Mouse (Mus musculus) neural tube, embryonic 11.5 days (tissue): ENCODE data around the gene Eif5a. TPM values are rescaled to one million over a fixed set of nuclear protein-coding genes. Genes with fewer than 3 reads are reported as not detected.
A peak's percentile ranks its signal among the peaks of the same experiment; 100 is the strongest.

Experiments
- ATAC-seq: fragments of 200-750 bp; cut with Nextera tagmentation; 2 replicates; pipeline ENCODE4 v1.8.0; 2017; ENCODE audit warnings: moderate number of reproducible peaks, mild to moderate bottlenecking, moderate TSS enrichment, moderate library complexity; ENCODE audit not compliant: insufficient read depth, low FRiP score, low TSS enrichment
- DNase-seq: peaks from one replicate; pipeline ENCODE4 v3.0.0-alpha.2; 2015; ENCODE audit warnings: low spot score
- H3K27ac ChIP-seq: fragments of 300-500 bp; sonication (generic); 2 replicates; pipeline ENCODE4 v1.5.1; 2014; ENCODE audit warnings: low read depth, mild to moderate bottlenecking, low read length
- H3K27me3 ChIP-seq: fragments of 300-500 bp; sonication (generic); 2 replicates; pipeline ENCODE4 v1.6.1; 2014; ENCODE audit warnings: mild to moderate bottlenecking, low read length, mixed read lengths; ENCODE audit not compliant: control insufficient read depth, insufficient read depth
- H3K36me3 ChIP-seq: fragments of 300-500 bp; sonication (generic); 2 replicates; pipeline ENCODE4 v1.6.1; 2014; ENCODE audit warnings: mild to moderate bottlenecking, low read length, moderate library complexity, mixed read lengths; ENCODE audit not compliant: control insufficient read depth, insufficient read depth
- H3K4me1 ChIP-seq: fragments of 300-500 bp; sonication (generic); 2 replicates; pipeline ENCODE4 v1.6.1; 2014; ENCODE audit warnings: low read length, mixed read lengths; ENCODE audit not compliant: control insufficient read depth, insufficient read depth
- H3K4me2 ChIP-seq: fragments of 300-500 bp; sonication (generic); 2 replicates; pipeline ENCODE4 v1.6.1; 2014; ENCODE audit warnings: low read depth, mild to moderate bottlenecking, moderate library complexity
- H3K4me3 ChIP-seq: fragments of 300-500 bp; sonication (generic); 2 replicates; pipeline ENCODE4 v1.5.1; 2014; ENCODE audit warnings: low read depth, low read length
- H3K9ac ChIP-seq: fragments of 300-500 bp; sonication (generic); 2 replicates; pipeline ENCODE4 v1.6.1; 2014; ENCODE audit warnings: mild to moderate bottlenecking, low read length
- H3K9me3 ChIP-seq: fragments of 300-500 bp; sonication (generic); 2 replicates; pipeline ENCODE4 v1.6.1; 2016; ENCODE audit warnings: low read length; ENCODE audit not compliant: control insufficient read depth
- WGBS: fragments of 180-500 bp; shearing (Covaris S2); extraction: QIAGEN DNeasy Blood & Tissue Kit; methylation state at CpG from one replicate; pipeline ENCODE4 v1.1.7; 2014; 5-methylcytosine and 5-hydroxymethylcytosine counted together
- polyA plus RNA-seq: library from polyadenylated mRNA; unstranded; fragments of >200 nt; fragmentation: Nextera tagmentation; extraction: Ambion mirVana; gene quantifications from 2 replicates; pipeline ENCODE4 v1.2.1, GENCODE M21; 2014

Eif5a gene
- polyA plus RNA-seq: 1,905 and 1,926 TPM in 2 replicates

DNA sequence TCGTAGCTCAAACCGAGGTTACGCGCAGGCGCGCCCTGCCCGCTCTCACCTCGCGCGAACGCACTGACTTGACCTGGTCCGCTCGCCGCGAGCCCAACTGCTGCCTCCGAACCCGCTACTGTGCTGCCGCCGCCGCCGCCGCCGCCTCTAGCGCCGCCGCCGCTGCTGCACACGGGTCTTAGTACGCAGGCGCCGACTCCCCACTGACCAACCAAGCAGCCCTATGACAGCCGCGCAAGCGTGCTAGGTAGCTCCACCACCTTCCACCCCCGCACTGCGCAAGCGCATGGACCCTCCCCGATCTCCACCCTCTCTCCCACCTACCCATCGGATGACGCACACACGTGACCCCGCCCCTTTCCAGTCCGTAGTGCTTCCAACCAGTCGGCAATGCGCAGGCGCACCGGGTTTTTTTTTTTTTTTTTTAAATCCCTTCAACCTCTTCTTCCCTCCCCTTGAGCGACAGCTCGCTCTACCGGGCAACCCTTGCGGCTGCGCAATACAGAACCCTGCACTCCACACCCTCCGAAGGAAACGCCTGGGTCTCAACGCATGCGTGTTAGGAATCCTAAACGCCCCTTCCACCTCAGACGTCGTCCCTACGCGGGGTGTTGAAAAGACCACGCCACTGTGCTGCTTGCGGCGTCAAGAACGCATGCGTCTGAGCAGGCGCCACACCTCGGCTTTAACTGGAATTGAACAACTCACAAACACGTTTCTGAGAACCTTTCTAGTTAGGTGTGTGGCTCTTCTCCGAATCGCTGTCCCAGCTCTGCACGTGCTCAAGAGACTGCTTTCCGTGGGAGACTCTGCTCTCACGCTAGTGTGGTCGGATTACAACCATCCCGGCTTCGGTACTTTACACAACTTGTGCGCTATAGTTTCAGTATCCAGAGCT is at the start of gene Eif5a:
TSS of gene Eif5a (minus strand) at position 845 of the 898 bp plus-strand sequence.
- ATAC-seq: peak; percentile 92

DNA sequence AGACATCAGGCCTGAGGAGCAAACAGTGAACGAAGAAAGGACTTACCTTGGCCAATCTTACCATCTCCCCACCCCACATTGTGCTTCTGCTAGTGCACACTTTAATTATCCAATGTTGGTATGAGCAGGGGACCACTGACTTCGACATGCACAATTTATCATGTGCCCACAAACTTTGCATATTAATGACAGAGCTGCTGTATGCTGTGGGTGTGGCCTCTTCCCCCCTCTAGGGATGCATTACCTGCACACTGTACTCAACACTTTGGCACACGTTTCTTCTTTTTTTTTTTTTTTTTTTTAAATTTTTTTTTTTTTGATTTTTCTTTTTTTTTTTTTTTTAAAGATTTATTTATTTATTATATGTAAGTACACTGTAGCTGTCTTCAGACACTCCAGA is 49.0 kb upstream of the Eif5a start:
- ATAC-seq (no peak), DNase-seq (no peak)
- Histone ChIP-seq H3K36me3 (peaks cover 16% of the 10 kb centered on the region), H3K4me2 (no peak overlapping the region), H3K9me3 (no peaks in the 10 kb centered on the region), H3K4me1 (peaks cover 3% of the 10 kb centered on the region; the same call in 1 of the 2 replicates), H3K4me3 (no peak overlapping the region), H3K27me3 (peaks cover 21% of the 10 kb centered on the region), H3K9ac (no peak overlapping the region), H3K27ac (no peak overlapping the region)
- 93% methylated on average over 3 of the region's 3 CpGs for WGBS

More for the DNA sequence above, at the start of gene Eif5a:
- DNase-seq: peak; percentile 100
- Histone ChIP-seq H3K36me3 (peaks cover 15% of the 10 kb centered on the region), H3K4me1 (peaks cover 9% of the 10 kb centered on the region), H3K9ac (peak within 1 kb of the TSS; percentile 91), H3K9me3 (no peaks in the 10 kb centered on the region), H3K27me3 (no peaks in the 10 kb centered on the region), H3K4me2 (peak within 1 kb of the TSS; percentile 98), H3K4me3 (peak within 1 kb of the TSS; percentile 96), H3K27ac (peak within 1 kb of the TSS; percentile 88)
- WGBS: under 1% methylated on average over 70 of the region's 78 CpGs

DNA sequence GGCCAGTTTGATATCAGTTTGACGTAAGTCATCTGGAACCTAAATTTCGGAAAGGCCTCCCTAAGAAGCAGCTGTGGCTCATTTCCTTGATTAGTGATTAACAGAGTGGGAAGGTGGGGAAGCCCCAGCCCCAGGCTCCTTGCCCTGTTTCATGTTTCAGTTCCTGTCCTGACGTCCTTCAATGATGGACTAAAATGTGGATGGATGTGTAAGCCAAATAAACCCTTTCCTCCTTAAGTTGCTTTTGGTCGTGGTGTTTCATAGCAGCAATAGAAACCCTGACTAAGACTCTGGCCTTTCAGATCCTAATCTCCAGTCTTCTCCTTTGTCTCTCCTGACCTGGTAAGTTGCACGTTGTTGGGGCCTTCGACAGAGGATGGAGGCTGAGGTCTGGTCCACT is 48.5 kb upstream of the Eif5a start:
- Histone ChIP-seq H3K4me2 (no peak overlapping the region), H3K9me3 (no peaks in the 10 kb centered on the region), H3K9ac (no peak overlapping the region), H3K27me3 (peaks cover 26% of the 10 kb centered on the region), H3K27ac (no peak overlapping the region), H3K4me3 (no peak overlapping the region), H3K4me1 (peaks cover 3% of the 10 kb centered on the region; the same call in 1 of the 2 replicates), H3K36me3 (peaks cover 13% of the 10 kb centered on the region)
- DNase-seq (no peak), ATAC-seq (no peak)
- WGBS: 88% methylated on average over 6 of the region's 6 CpGs

DNA sequence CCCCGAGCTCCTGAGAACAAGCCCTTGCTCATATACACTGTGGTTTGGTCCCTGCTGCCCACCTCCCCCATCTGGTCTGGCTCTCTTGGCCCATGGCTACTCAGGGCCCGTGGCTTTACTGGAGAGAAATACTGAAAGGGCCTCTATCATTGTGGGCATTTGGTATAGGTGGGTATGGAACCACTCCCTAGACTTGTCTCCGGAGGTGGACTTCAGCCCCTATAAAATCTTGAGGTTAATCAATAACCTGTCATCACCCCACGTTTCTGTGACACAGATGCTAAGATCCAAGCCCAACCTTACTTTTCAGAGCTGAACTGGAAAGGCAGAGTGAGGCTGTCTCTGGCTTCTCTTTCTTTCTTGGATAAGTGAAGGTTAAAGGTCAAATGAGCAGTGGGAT is 47.0 kb upstream of the Eif5a start:
- no peak overlapping the region for H3K4me3 ChIP-seq
- no peaks in the 10 kb centered on the region for H3K9me3 ChIP-seq
- WGBS: 90% methylated on average over 4 of the region's 4 CpGs
- peaks cover 41% of the 10 kb centered on the region for H3K27me3 ChIP-seq
- H3K4me1 ChIP-seq: peaks cover 3% of the 10 kb centered on the region; the same call in 1 of the 2 replicates
- ATAC-seq (no peak), DNase-seq (no peak)
- no peak overlapping the region for H3K27ac ChIP-seq
- H3K9ac ChIP-seq: no peak overlapping the region
- H3K4me2 ChIP-seq: no peak overlapping the region
- peaks cover 6% of the 10 kb centered on the region for H3K36me3 ChIP-seq

DNA sequence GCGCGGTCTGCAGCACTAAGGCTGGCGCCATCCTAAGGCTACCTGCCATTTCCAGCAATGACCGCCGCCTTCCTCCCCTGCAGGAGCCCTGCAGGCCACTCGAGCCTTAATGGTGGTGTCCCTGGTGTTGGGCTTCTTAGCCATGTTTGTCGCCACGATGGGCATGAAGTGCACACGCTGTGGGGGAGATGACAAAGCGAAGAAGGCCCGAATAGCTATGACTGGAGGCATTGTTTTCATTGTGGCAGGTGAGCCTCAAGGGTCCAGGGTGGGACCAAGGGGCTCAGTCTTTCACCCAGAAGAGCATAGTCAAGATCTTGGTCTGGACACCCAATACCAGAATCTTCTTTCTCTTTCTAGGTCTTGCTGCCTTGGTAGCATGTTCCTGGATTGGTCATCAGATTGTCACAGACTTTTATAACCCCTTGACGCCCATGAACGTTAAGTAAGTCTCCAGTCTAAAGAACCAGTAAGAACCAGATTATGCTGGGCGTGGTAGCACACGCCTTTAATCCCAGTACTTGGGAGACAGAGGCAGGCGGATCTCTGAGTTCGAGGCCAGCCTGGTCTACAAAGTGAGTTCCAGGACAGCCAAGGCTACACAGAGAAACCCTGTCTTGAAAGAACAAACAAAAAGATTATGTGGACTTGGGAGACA is 45.2 kb upstream of the Eif5a start:
- Histone ChIP-seq H3K4me2 (peak overlapping the region; percentile 35), H3K4me1 (peaks cover 3% of the 10 kb centered on the region; the same call in 1 of the 2 replicates), H3K9ac (0 out of 2 replicates have a peak overlapping the region, but pooled peaks have one; percentile 37), H3K4me3 (peak overlapping the region; percentile 27), H3K27me3 (peaks cover 57% of the 10 kb centered on the region), H3K27ac (no peak overlapping the region), H3K36me3 (0 out of 2 replicates have a peak, but pooled peaks cover 2% of the 10 kb centered on the region), H3K9me3 (no peaks in the 10 kb centered on the region)
- DNase-seq (peak; percentile 15), ATAC-seq (no peak)
- 38% methylated on average over 17 of the region's 17 CpGs for WGBS

DNA sequence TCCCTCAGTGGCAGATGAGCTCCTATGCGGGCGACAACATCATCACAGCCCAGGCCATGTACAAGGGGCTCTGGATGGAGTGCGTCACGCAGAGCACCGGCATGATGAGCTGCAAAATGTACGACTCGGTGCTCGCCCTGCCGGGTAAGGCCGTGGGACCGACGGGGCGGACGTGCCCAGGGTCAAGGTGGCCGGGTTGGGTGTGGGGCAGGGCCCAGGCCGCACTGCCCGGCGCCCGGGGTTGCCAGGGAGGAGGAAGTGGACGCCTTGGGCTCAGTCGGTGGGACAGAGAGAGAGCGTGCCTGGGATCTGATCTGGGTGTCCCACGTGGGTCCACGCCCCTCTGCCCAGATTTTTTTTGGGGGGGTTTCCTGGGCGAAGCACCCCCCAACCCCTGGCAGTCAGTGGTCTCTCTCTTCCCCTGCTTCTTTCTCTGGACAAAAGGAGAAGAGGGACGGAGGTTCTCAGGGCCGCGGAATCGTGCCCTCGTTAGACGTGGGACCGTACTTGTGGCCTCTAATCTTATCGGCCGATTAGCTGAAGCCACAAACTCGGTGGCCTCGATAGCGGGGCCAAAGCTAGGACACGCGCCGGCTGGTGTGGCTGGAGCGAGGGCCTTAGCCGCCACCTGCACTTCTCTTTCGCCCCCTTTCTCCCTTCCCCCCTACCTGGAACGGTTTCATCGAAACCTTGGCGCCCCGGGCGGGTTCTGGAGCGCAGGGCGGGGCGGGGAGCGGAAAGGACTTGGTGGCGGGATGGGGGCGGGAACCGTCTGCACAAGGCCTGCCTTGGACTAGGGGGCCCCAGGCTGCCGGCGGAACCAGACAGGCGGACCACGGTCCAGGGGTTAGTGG is 44.5 kb upstream of the Eif5a start:
- Histone ChIP-seq H3K9ac (peak overlapping the region; percentile 37), H3K27ac (no peak overlapping the region), H3K27me3 (peaks cover 57% of the 10 kb centered on the region), H3K4me2 (peak overlapping the region; percentile 35), H3K36me3 (0 out of 2 replicates have a peak, but pooled peaks cover 2% of the 10 kb centered on the region), H3K4me3 (peak overlapping the region; percentile 27), H3K9me3 (no peaks in the 10 kb centered on the region), H3K4me1 (peaks cover 3% of the 10 kb centered on the region; the same call in 1 of the 2 replicates)
- WGBS: 2% methylated on average over 59 of the region's 59 CpGs
- peak; percentile 35 for DNase-seq
- ATAC-seq: 0 out of 2 replicates have a peak, but pooled peaks have one; percentile 31

DNA sequence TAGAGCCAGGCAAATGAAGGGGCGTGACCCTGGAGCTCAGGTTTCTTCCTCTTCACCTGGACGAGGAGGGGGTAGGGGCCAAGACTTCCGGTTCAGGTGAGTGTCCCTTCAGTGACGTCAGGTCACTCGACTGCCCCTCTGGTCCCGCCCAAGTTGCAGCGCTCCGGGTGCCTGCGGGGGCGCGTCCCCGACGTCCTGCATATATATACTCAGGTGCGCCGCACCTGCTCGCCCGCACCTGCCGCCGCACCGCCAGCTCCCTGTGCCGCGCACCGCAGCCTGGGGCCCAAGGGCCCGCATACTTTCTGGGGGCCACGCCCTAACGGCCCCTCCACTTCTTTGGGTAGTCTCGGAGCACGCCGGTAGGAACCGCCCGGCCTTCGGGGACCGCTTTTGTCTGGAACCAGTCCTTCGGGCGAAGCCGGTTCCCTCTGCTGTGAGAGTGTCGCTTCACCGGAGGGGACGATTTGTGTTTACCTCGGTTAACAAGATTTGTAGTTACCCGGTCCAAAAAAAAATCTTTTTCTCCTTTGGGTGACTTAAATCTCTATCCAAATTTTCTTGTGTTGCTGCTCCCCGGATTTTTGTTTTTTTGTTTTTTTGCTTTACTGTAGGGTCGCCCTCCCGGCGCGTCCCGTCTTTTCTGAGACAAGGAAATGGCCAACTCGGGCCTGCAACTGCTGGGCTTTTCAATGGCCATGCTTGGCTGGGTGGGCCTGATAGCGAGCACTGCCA is 43.7 kb upstream of the Eif5a start:
- H3K4me2 ChIP-seq: peak overlapping the region; percentile 14; the same call in 1 of the 2 replicates
- peaks cover 3% of the 10 kb centered on the region; the same call in 1 of the 2 replicates for H3K4me1 ChIP-seq
- H3K36me3 ChIP-seq: 0 out of 2 replicates have a peak, but pooled peaks cover 2% of the 10 kb centered on the region
- no peaks in the 10 kb centered on the region for H3K9me3 ChIP-seq
- H3K9ac ChIP-seq: no peak overlapping the region
- peaks cover 57% of the 10 kb centered on the region for H3K27me3 ChIP-seq
- H3K27ac ChIP-seq: no peak overlapping the region
- H3K4me3 ChIP-seq: peak overlapping the region; percentile 27
- WGBS: 2% methylated on average over 49 of the region's 49 CpGs
- DNase-seq (peak; percentile 23), ATAC-seq (no peak)
